Mouse (Mus musculus) bone marrow, adult 2 months (tissue): ENCODE measurements around the gene Gmcl1.

Source experiments
- CTCF ChIP-seq: fragments of 200-500 bp; IDR thresholded peaks from 2 replicates; pipeline ENCODE4 v1.5.1; 2011; ENCODE audit warnings: low read length, control low read depth; ENCODE audit not compliant: control insufficient read depth, insufficient read depth
- POLR2A ChIP-seq: fragments of 200-500 bp; IDR thresholded peaks from 2 replicates; pipeline ENCODE4 v1.6.1; 2011; ENCODE audit warnings: low read depth, mild to moderate bottlenecking, control low read depth, low read length, borderline replicate concordance; ENCODE audit not compliant: control insufficient read depth

- TF ChIP-seq CTCF (no peak), POLR2A (no peak)
Observed at GRCm38 (mm10) chr6:86684655-86685011, 48.5 kb downstream of the Gmcl1 start.
